Mouse (Mus musculus): ENCODE measurements around the gene Cd7.
"Not testable (repeated sequence)": the region's sequence is repeated elsewhere in the genome, so short reads cannot be mapped to it uniquely, and the experiment has no call there.

Gene Cd7

GRCm38 (mm10) chr11:121039302-121039701 lies at the start of gene Cd7:
Gene Cd7, minus strand, starts transcription at chr11:121039418.
- no peak for DNase-seq (ENCODE audit: low spot score)

GRCm38 (mm10) chr11:121088997-121089396 lies 49.8 kb upstream of the Cd7 start:
- no peak for DNase-seq (ENCODE audit: low spot score)

GRCm38 (mm10) chr11:121086296-121086695 lies 47.1 kb upstream of the Cd7 start:
- DNase-seq (ENCODE audit: low spot score), result no peak

GRCm38 (mm10) chr11:121085181-121085580 lies 46.0 kb upstream of the Cd7 start:
- no peak for DNase-seq (ENCODE audit: low spot score)

GRCm38 (mm10) chr11:121082857-121083500 lies 43.8 kb upstream of the Cd7 start:
- peak; percentile 32 for DNase-seq (ENCODE audit: low spot score)

- DNase-seq (ENCODE audit: low spot score), result no peak
Observed at GRCm38 (mm10) chr11:121082250-121082649, 43.0 kb upstream of the Cd7 start.

GRCm38 (mm10) chr11:121081120-121081519 lies 41.9 kb upstream of the Cd7 start, which contains the start of gene Sectm1a:
Gene Sectm1a, minus strand, starts transcription at chr11:121081220.
- DNase-seq (ENCODE audit: low spot score), result no peak

- no peak for DNase-seq (ENCODE audit: low spot score)
Observed at GRCm38 (mm10) chr11:121080330-121080729, 41.1 kb upstream of the Cd7 start.

- DNase-seq (ENCODE audit: low spot score), result no peak
Observed at GRCm38 (mm10) chr11:121075655-121076054, 36.4 kb upstream of the Cd7 start.

GRCm38 (mm10) chr11:121069662-121070061 lies 30.4 kb upstream of the Cd7 start:
- DNase-seq (ENCODE audit: low spot score), result not testable (repeated sequence)

GRCm38 (mm10) chr11:121067895-121068294 lies 28.7 kb upstream of the Cd7 start:
- no peak for DNase-seq (ENCODE audit: low spot score)

GRCm38 (mm10) chr11:121064197-121064596 lies 25.0 kb upstream of the Cd7 start:
- DNase-seq (ENCODE audit: low spot score), result peak; percentile 29

GRCm38 (mm10) chr11:121063379-121063778 lies 24.2 kb upstream of the Cd7 start, which contains the start of gene Sectm1b:
Gene Sectm1b, minus strand, starts transcription at chr11:121063569.
- no peak for DNase-seq (ENCODE audit: low spot score)

- peak; percentile 41 for DNase-seq (ENCODE audit: low spot score)
Observed at GRCm38 (mm10) chr11:121061615-121062014, 22.4 kb upstream of the Cd7 start.

GRCm38 (mm10) chr11:121060401-121061067 lies 21.3 kb upstream of the Cd7 start:
- DNase-seq (ENCODE audit: low spot score), result not testable (repeated sequence)

GRCm38 (mm10) chr11:121059471-121059870 lies 20.3 kb upstream of the Cd7 start:
- no peak for DNase-seq (ENCODE audit: low spot score)

- DNase-seq (ENCODE audit: low spot score), result no peak
Observed at GRCm38 (mm10) chr11:121058956-121059355, 19.7 kb upstream of the Cd7 start.

GRCm38 (mm10) chr11:121058122-121058521 lies 18.9 kb upstream of the Cd7 start:
- no peak for DNase-seq (ENCODE audit: low spot score)

GRCm38 (mm10) chr11:121056536-121057236 lies 17.5 kb upstream of the Cd7 start:
- DNase-seq (ENCODE audit: low spot score), result peak; percentile 58

- DNase-seq (ENCODE audit: low spot score), result peak; percentile 53
Observed at GRCm38 (mm10) chr11:121053536-121053935, 14.3 kb upstream of the Cd7 start.

- DNase-seq (ENCODE audit: low spot score), result no peak
Observed at GRCm38 (mm10) chr11:121052387-121052786, 13.2 kb upstream of the Cd7 start.

- no peak for DNase-seq (ENCODE audit: low spot score)
Observed at GRCm38 (mm10) chr11:121051793-121052192, 12.6 kb upstream of the Cd7 start.

- no peak for DNase-seq (ENCODE audit: low spot score)
Observed at GRCm38 (mm10) chr11:121049840-121050239, 10.6 kb upstream of the Cd7 start.
